Mouse (Mus musculus): Measurements from ENCODE around the gene Gpr39.

DNA sequence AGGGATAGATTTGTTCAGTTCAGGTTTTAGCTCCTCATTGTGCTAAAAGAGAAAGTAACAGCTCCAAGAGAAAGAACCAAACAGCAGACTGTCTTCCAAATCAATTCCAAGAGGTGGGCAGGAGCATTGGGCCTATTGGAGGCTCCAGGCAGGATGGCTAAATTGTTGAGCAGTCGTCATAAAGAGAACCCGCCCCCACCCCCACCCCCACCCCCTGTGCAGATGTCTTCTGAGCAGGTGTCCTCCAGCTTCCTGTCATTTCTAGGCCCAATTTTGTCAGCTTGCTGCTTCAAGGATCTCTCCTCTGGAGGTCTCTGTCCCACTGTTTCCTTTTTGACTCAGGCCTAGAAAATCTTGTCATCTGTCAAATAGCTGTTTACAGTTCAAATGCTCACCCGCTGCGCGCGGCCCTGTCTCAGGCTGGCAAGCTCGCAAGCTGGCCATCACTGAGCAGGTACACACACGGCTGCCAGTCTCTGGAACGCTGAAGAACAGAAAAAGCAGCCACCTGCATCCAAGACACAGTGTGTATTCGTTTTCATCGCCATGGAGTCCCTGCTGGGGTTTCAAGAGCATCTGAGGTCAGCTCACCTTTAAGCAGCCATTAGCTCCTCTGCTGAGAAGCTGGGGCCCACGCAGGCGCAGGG lies 163.1 kb downstream of the Gpr39 start:
- TF ChIP-seq CTCF (IDR thresholded peaks at IDR 0.05; ENCODE audit: low read depth) (no peak), EP300 (optimal IDR thresholded peaks at IDR 0.05) (no peak)

Measured in stomach, postnatal 0 days (tissue).